9 mouse cellular contexts compared by ENCODE assay signal in the genomic region with DNA sequence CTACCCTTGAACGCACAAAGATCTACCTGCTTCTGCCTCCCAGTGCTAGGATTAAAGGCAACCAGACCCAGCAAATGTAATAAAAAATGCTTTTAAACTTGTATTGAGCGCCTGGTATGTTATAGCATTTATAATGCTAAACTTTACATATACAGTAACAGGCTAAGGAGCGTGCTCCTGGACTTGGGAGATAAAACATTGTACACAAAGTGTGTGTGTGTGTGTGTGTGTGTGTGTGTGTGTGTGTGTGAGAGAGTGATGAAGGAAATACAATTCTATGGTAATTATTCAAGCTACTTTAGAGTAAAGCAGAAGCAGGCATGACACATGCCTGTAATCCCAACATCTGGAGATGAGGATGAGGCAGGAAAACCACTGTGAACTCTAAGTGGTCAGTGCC. TPM values are rescaled to one million over a fixed set of nuclear protein-coding genes. Genes with fewer than 3 reads are reported as not detected.
DNase-seq lines count a peak whose midpoint lies in the region; ATAC-seq lines count a peak whose summit lies in the region.
"Had no signal": no experiment of that assay in that cellular context is flagged by ENCODE, and none has a peak within 500 bp of the region (broad histone marks: within the 10 kb centered on the region; RNA-seq: fewer than 3 reads in every experiment).

TSS of gene Rsbn1l (minus strand) at position 101 of the 400 bp plus-strand sequence.

- WGBS in lung, embryonic 15.5 days, result 97% methylated on average over 3 of the region's 3 CpGs

- H3K4me2 ChIP-seq in lung, embryonic 15.5 days, result no peak within 1 kb of the TSS

- no peaks in the 10 kb centered on the region for H3K27me3 ChIP-seq in lung, embryonic 15.5 days

- peak within 1 kb of the TSS; percentile 3; the same call in 1 of the 2 replicates for H3K27ac ChIP-seq in lung, embryonic 15.5 days

- peaks cover 6% of the 10 kb centered on the region for H3K36me3 ChIP-seq in lung, embryonic 15.5 days

- no peak within 1 kb of the TSS for H3K9ac ChIP-seq in lung, embryonic 15.5 days

- ATAC-seq in lung, embryonic 15.5 days (ENCODE audit: borderline replicate concordance, extremely low read depth, low FRiP score, low TSS enrichment), result no peak
- no peak for ATAC-seq in megakaryocyte-erythroid progenitor cell, adult 5-6 weeks (replicated peaks; ENCODE audit: low FRiP score, low TSS enrichment, poor library complexity, severe bottlenecking)

- H3K4me1 ChIP-seq in lung, embryonic 15.5 days, result peaks cover 5% of the 10 kb centered on the region; the same call in 1 of the 2 replicates

- DNase-seq in lung, postnatal 10 days, result no peak
- DNase-seq in adrenal gland, postnatal 4 days (ENCODE audit: low spot score in 2 of 2), result no peak
- no peak for DNase-seq in layer of hippocampus, postnatal 14 days (ENCODE audit: low spot score in 2 of 2)
- DNase-seq in ovary, postnatal 10 days (ENCODE audit: low spot score), result no peak
- DNase-seq in kidney, adult 9 months, result no peak
- DNase-seq in lung, postnatal 25 days (ENCODE audit: low spot score), result no peak
- DNase-seq: cerebellum, postnatal 10 days had no signal

- no peaks in the 10 kb centered on the region for H3K9me3 ChIP-seq in lung, embryonic 15.5 days

- H3K4me3 ChIP-seq in lung, embryonic 15.5 days, result no peak within 1 kb of the TSS

RNA-seq across cellular contexts. Expression of gene Rsbn1l, which starts in this region (rescaled TPM):
- polyA plus RNA-seq in lung, embryonic 15.5 days (2015; fragmentation: Nextera tagmentation; extraction: Ambion mirVana), result 4.5 and 4.9 TPM in 2 replicates
- 10 to 100 TPM; 19.5 to 21.8 TPM for total RNA-seq in adrenal gland, postnatal 4 days (2021)
- 10 to 100 TPM; 13.9 to 15.5 TPM for total RNA-seq in layer of hippocampus, postnatal 14 days (2021)
- 30.6 and 43.0 TPM in 2 replicates for total RNA-seq in megakaryocyte-erythroid progenitor cell, adult 5-6 weeks (2014; fragmentation: Nextera tagmentation)
- 26.7 and 33.0 TPM in 2 replicates for total RNA-seq in megakaryocyte-erythroid progenitor cell, adult 5-6 weeks (2017)
